Mouse (Mus musculus): ENCODE measurements at regions not wholly inside any gene's neighbourhood (a gene's known extent, or its start where the extent isn't known, plus 50 kb on each side); places are given as distances from the start of the nearest gene placed in this dataset.

GRCm38 (mm10) chr15:31973889-31974288, 203.2 kb upstream of the Tas2r119 start:
- H3K4me2 ChIP-seq (ENCODE audit: low read depth, low read length) = no peak overlapping the region
- no peaks in the 10 kb centered on the region for H3K36me3 ChIP-seq (replicated peaks; ENCODE audit: control insufficient read depth, insufficient read depth, low read length)
- H3K4me3 ChIP-seq (ENCODE audit: low read depth, low read length) = no peak overlapping the region
- no peak overlapping the region for H3K9ac ChIP-seq (replicated peaks; ENCODE audit: low read depth, low read length)
- H3K27me3 ChIP-seq (ENCODE audit: control insufficient read depth, insufficient read depth, low read length) = no peaks in the 10 kb centered on the region
- no peaks in the 10 kb centered on the region for H3K9me3 ChIP-seq (replicated peaks; ENCODE audit: control insufficient read depth, low read length)
- DNase-seq (ENCODE audit: low spot score) = no peak
- no peak for ATAC-seq (ENCODE audit: insufficient read depth, low read depth)
- WGBS = 82% methylated on average over 11 of the region's 11 CpGs
- TF ChIP-seq EP300 (IDR thresholded peaks at IDR 0.05; ENCODE audit: low read depth) = no peak
- TF ChIP-seq CTCF (IDR thresholded peaks at IDR 0.05; ENCODE audit: low read depth) = no peak
- no peak overlapping the region for H3K27ac ChIP-seq (ENCODE audit: low read depth)
- H3K4me1 ChIP-seq (ENCODE audit: control insufficient read depth, insufficient read depth) = no peaks in the 10 kb centered on the region

GRCm38 (mm10) chr15:31976461-31976860, 200.6 kb upstream of the Tas2r119 start:
- TF ChIP-seq EP300 (IDR thresholded peaks at IDR 0.05; ENCODE audit: low read depth) (no peak), CTCF (IDR thresholded peaks at IDR 0.05; ENCODE audit: low read depth) (no peak)
- WGBS = 43% methylated on average over 4 of the region's 4 CpGs
- no peak overlapping the region for H3K27ac ChIP-seq (ENCODE audit: low read depth)
- DNase-seq (ENCODE audit: low spot score) (no peak), ATAC-seq (ENCODE audit: insufficient read depth, low read depth) (no peak)
- H3K4me1 ChIP-seq (ENCODE audit: control insufficient read depth, insufficient read depth) = no peaks in the 10 kb centered on the region
- H3K36me3 ChIP-seq (replicated peaks; ENCODE audit: control insufficient read depth, insufficient read depth, low read length) = no peaks in the 10 kb centered on the region
- no peak overlapping the region for H3K9ac ChIP-seq (replicated peaks; ENCODE audit: low read depth, low read length)
- H3K27me3 ChIP-seq (ENCODE audit: control insufficient read depth, insufficient read depth, low read length) = no peaks in the 10 kb centered on the region
- no peaks in the 10 kb centered on the region for H3K9me3 ChIP-seq (replicated peaks; ENCODE audit: control insufficient read depth, low read length)
- no peak overlapping the region for H3K4me3 ChIP-seq (ENCODE audit: low read depth, low read length)
- H3K4me2 ChIP-seq (ENCODE audit: low read depth, low read length) = no peak overlapping the region

GRCm38 (mm10) chr15:31977563-31977962, 199.5 kb upstream of the Tas2r119 start:
- no peak overlapping the region for H3K27ac ChIP-seq (ENCODE audit: low read depth)
- H3K9me3 ChIP-seq (replicated peaks; ENCODE audit: control insufficient read depth, low read length) = no peaks in the 10 kb centered on the region
- no peak overlapping the region for H3K9ac ChIP-seq (replicated peaks; ENCODE audit: low read depth, low read length)
- H3K27me3 ChIP-seq (ENCODE audit: control insufficient read depth, insufficient read depth, low read length) = no peaks in the 10 kb centered on the region
- no peaks in the 10 kb centered on the region for H3K36me3 ChIP-seq (replicated peaks; ENCODE audit: control insufficient read depth, insufficient read depth, low read length)
- H3K4me1 ChIP-seq (ENCODE audit: control insufficient read depth, insufficient read depth) = no peaks in the 10 kb centered on the region
- TF ChIP-seq EP300 (IDR thresholded peaks at IDR 0.05; ENCODE audit: low read depth) (no peak), CTCF (IDR thresholded peaks at IDR 0.05; ENCODE audit: low read depth) (no peak)
- no peak overlapping the region for H3K4me3 ChIP-seq (ENCODE audit: low read depth, low read length)
- no peak overlapping the region for H3K4me2 ChIP-seq (ENCODE audit: low read depth, low read length)
- no peak for DNase-seq (ENCODE audit: low spot score)
- 74% methylated on average over 3 of the region's 3 CpGs for WGBS
- no peak for ATAC-seq (ENCODE audit: insufficient read depth, low read depth)

- no peak for ATAC-seq (ENCODE audit: insufficient read depth, low read depth)
Observed at GRCm38 (mm10) chr15:31979961-31980360, 197.1 kb upstream of the Tas2r119 start.

GRCm38 (mm10) chr15:31980791-31981190, 196.3 kb upstream of the Tas2r119 start:
- WGBS = 88% methylated on average over 1 of the region's 1 CpGs
- H3K9me3 ChIP-seq (replicated peaks; ENCODE audit: control insufficient read depth, low read length) = no peaks in the 10 kb centered on the region
- TF ChIP-seq CTCF (IDR thresholded peaks at IDR 0.05; ENCODE audit: low read depth) (no peak), EP300 (IDR thresholded peaks at IDR 0.05; ENCODE audit: low read depth) (no peak)
- DNase-seq (ENCODE audit: low spot score) (no peak), ATAC-seq (ENCODE audit: insufficient read depth, low read depth) (no peak)
- H3K36me3 ChIP-seq (replicated peaks; ENCODE audit: control insufficient read depth, insufficient read depth, low read length) = no peaks in the 10 kb centered on the region
- H3K4me3 ChIP-seq (ENCODE audit: low read depth, low read length) = no peak overlapping the region
- H3K27me3 ChIP-seq (ENCODE audit: control insufficient read depth, insufficient read depth, low read length) = no peaks in the 10 kb centered on the region
- H3K27ac ChIP-seq (ENCODE audit: low read depth) = no peak overlapping the region
- H3K4me1 ChIP-seq (ENCODE audit: control insufficient read depth, insufficient read depth) = no peaks in the 10 kb centered on the region
- H3K4me2 ChIP-seq (ENCODE audit: low read depth, low read length) = no peak overlapping the region
- H3K9ac ChIP-seq (replicated peaks; ENCODE audit: low read depth, low read length) = no peak overlapping the region

More at GRCm38 (mm10) chr15:31979961-31980360, 197.1 kb upstream of the Tas2r119 start:
- TF ChIP-seq CTCF (IDR thresholded peaks at IDR 0.05; ENCODE audit: low read depth) = no peak
- no peak for TF ChIP-seq EP300 (IDR thresholded peaks at IDR 0.05; ENCODE audit: low read depth)
- Histone ChIP-seq H3K27me3 (ENCODE audit: control insufficient read depth, insufficient read depth, low read length) (no peaks in the 10 kb centered on the region), H3K4me1 (ENCODE audit: control insufficient read depth, insufficient read depth) (no peaks in the 10 kb centered on the region), H3K4me3 (ENCODE audit: low read depth, low read length) (no peak overlapping the region), H3K9ac (replicated peaks; ENCODE audit: low read depth, low read length) (no peak overlapping the region), H3K9me3 (replicated peaks; ENCODE audit: control insufficient read depth, low read length) (no peaks in the 10 kb centered on the region), H3K36me3 (replicated peaks; ENCODE audit: control insufficient read depth, insufficient read depth, low read length) (no peaks in the 10 kb centered on the region), H3K27ac (ENCODE audit: low read depth) (no peak overlapping the region), H3K4me2 (ENCODE audit: low read depth, low read length) (no peak overlapping the region)
- 81% methylated on average over 7 of the region's 7 CpGs for WGBS
- DNase-seq (ENCODE audit: low spot score) = no peak

GRCm38 (mm10) chr15:31987291-31987690, 189.8 kb upstream of the Tas2r119 start:
- 35% methylated on average over 3 of the region's 3 CpGs for WGBS
- Histone ChIP-seq H3K9ac (replicated peaks; ENCODE audit: low read depth, low read length) (no peak overlapping the region), H3K9me3 (replicated peaks; ENCODE audit: control insufficient read depth, low read length) (no peaks in the 10 kb centered on the region), H3K27ac (ENCODE audit: low read depth) (no peak overlapping the region), H3K36me3 (replicated peaks; ENCODE audit: control insufficient read depth, insufficient read depth, low read length) (no peaks in the 10 kb centered on the region), H3K4me1 (ENCODE audit: control insufficient read depth, insufficient read depth) (0 out of 2 replicates have a peak, but pooled peaks cover 6% of the 10 kb centered on the region), H3K4me2 (ENCODE audit: low read depth, low read length) (no peak overlapping the region), H3K27me3 (ENCODE audit: control insufficient read depth, insufficient read depth, low read length) (no peaks in the 10 kb centered on the region), H3K4me3 (ENCODE audit: low read depth, low read length) (no peak overlapping the region)
- TF ChIP-seq EP300 (IDR thresholded peaks at IDR 0.05; ENCODE audit: low read depth) (no peak), CTCF (IDR thresholded peaks at IDR 0.05; ENCODE audit: low read depth) (no peak)
- ATAC-seq (ENCODE audit: insufficient read depth, low read depth) = no peak
- DNase-seq (ENCODE audit: low spot score) = no peak

Measured in heart, postnatal 0 days (tissue).